Mouse (Mus musculus) CD8-positive naive resting alpha-beta T cell, adult 2 months (primary cell): ENCODE results near the gene Cfd.
"Not testable (repeated sequence)": the region's sequence is repeated elsewhere in the genome, so short reads cannot be mapped to it uniquely, and the experiment has no call there.

ENCODE experiments used
- DNase-seq, 2 experiments: peaks; one replicate each; pipeline ENCODE4 v3.0.0; 2022; ENCODE audit warnings: low read depth in 2 of 2, low spot score in 2 of 2

The Cfd gene

DNA sequence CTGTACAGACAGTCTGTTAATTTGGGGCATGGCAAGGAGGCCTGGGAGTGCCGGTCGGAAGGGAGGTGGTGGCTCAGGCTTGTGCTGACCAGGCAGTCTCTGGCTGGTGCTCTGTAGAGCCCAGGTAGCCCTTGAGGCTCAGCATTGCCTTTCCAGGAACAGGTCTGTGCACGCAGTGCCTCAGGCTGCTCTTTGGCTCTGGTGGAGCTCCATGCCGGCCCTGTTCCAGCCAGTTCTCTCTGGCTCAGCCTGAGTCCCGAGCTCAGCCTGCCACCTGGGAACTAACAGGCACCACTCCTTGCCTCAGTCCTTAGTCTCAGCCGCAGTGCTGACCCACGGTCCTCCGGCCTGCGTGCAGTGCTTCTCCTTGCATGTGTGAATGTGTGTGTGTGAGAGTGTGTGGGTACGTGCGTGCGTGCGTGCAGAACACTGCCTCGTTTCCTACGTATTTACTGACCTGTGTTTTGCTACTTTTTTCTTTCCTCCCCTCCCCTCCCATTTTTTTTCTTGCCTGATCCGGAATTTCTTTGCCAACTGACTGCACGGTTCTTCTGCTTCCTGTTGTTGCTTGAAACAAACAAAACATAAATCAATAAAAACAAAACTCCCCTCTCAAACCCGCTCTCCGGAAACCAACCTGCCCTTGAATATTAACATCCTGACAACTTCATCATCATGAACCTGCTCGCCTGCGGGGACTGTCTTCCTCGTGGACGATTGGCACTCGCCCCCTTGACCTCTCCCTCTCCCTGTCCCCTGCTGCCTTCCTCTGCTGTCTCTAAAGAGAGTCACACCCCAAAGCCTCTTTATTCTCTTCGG is 29.2 kb upstream of the Cfd start:
- DNase-seq = no peak

DNA sequence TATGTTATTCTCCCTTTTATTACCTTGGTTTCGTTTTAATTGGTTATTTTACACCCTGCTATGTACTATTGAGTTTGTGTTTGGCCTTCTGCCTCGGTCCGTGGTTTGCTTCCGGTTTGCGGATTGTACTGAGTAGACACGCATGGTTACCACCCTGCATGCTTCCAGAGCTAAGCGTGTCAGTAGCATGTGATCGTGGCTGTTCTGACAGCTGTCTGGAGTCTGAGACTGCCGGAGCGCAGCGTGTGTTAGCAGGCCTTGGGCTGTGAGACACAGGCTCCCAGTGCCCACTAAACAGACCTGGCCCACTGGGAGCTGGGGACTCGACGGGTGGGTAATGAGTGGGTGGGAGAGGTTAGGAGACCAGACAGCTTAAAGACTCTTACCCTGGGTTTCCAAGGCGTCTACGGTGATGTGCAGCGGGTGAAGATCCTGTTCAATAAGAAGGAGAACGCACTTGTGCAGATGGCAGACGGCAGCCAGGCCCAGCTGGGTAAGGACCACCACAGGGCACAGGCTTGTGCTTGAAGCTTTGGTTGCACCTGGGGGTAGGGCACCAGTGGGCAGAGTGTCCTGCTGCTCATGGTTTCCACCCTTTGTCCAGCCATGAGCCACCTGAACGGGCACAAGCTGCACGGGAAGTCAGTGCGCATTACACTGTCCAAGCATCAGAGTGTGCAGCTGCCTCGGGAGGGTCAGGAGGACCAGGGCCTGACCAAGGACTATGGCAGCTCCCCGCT is 28.4 kb upstream of the Cfd start:
- no peak for DNase-seq

DNA sequence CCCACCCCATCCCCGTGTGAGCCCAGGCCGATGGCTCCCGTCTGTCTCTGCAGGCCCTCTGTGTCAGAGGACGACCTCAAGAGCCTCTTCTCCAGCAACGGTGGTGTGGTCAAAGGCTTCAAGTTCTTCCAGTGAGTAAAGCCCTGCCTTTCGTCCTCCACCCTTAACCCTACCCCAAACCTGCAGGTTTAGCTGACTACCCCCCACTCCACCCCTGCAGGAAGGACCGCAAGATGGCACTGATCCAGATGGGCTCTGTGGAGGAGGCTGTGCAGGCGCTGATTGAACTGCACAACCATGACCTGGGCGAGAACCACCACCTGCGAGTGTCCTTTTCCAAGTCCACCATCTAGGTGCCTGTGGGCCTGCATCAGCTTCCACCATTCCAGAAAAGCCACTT is 27.7 kb upstream of the Cfd start:
- no peak for DNase-seq

DNA sequence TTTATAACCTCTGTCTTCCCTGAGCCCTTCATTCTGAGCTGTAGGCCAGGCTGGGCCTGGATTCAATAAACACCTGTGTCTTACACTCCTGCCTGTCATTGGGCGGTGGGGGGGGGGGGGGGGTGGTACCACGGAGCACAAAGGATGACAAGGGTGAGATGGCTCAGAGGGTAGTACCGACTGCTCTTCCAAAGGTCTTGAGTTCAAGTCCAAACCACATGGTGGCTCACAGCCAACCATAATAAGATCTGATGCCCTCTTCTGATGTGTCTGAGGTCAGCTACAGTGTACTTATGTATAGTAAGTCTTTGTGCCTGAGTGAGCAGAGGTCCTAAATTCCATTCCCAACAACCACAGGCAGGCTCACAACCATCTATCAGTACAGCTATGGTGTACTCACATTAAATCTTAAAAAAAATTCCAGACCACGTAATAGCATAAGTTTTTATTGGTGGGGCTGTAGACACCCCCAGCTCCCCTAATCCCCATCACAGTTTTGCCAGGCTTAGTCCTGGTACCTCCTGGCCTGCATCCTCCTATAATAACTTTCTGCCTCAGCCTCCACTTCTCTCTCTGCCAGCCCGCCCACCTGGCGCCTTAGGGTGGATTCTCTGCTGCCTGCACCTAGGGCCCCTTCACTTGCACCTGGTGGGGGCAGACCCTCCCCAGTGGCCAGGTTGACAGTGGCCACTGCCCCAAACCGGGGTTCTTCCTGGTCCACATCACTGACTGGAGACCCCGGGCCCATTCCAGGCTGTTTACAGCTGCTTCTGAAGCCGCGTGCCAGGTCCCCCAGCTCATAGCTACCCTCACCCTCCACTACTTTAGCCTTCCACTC is 26.1 kb upstream of the Cfd start:
- DNase-seq = no peak

DNA sequence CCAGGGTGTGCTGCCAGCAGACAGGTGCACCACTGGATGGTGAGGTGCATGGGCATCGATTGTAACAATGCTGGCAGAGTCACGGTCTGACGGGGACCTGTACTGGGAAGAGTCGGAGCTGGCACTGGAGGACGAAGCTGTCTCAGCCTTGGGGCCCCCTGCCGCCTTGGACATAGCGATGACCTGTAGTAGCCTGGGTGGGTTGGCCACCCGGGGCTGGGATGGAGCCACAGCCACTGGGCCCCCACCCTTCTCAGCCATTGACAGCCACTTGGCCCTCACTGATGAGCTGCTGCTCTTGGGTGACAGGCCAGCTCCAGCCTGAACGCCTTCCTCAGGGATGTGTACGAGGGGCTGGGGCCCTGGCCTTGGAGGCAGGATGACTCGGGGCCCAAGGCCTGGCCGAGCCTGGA is 25.5 kb upstream of the Cfd start:
- DNase-seq = no peak

DNA sequence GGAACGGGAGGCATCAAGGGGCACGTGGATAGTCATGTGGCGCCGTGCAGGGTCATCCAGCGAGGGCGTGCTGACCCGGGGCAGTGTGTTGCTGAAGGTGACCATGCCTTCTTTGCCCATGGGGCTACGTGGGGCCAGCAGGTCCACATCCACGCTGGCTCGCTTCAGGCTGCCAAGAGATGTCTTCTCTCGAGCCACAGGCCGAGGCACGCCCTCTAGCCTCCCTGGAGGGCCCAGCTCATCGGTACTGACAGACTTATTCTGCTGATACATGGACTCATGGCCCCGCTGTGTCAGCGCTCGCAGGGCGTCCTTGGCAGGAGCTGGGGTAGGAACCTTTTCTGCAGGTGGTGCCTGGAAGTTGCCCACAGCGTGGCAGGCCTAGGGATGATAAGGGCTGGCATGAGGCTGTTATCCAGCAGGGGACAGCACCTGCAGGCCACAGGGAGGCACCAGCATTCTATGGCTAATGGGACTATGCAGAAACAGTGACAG is 24.8 kb upstream of the Cfd start:
- DNase-seq = no peak

DNA sequence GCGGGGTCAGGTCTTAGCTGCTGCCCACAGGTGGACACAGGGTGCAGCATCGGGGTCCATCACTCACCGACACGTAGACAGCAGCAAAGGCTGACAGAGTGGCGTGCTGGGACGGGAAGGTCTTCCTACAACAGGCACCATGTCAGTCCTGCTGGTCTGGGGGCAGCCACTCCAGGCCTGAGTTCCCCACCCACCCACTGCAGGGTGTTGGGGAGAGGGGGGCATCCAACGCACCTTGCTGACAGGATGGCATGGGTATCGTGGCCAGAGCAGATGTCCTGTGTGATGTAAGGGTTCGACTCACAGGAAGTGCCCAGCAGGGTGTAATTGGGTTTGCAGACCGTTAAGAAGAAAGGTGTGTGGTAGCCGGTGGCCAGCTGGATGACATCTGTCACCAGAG is 24.1 kb upstream of the Cfd start:
- no peak for DNase-seq

DNA sequence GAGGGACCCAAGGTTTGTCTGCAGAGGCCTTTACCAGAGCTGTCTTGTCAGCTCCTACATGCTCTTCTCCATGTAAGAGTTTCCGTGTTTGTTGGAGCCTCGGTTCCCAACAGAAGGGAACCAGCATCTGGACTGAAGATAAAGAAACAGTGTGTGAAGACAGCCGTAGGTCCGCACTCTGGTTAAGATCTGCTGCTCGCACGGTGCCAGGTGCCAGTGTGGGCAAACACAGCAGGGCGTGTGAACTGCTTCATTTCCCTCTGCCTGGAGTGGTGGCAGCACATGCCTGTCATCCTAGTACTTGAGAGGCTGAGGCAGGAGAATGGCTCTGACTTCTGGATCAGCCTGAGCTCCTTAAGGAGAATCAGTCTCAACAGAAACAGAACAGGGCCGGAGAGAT is 18.8 kb upstream of the Cfd start:
- no peak for DNase-seq

DNA sequence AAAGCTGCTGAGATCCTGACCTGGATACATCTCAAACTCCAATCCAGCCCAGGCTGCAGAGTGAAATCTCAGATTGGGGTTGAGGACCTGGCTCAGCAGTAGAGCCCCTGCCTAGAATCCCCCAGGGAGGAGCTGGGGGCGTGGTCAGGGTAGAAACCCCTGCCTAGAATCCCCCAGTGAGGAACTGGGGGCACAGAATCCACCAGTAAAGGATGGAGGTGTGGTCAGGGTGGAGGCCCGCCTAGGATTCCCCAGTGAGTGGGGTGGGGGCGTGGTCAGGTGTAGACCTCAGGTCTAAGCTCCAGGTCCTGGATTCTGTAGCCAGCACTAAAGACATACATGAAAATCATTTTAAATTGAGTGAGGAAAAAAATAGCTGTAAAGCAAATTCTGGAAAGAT is 17.8 kb upstream of the Cfd start:
- DNase-seq = no peak

DNA sequence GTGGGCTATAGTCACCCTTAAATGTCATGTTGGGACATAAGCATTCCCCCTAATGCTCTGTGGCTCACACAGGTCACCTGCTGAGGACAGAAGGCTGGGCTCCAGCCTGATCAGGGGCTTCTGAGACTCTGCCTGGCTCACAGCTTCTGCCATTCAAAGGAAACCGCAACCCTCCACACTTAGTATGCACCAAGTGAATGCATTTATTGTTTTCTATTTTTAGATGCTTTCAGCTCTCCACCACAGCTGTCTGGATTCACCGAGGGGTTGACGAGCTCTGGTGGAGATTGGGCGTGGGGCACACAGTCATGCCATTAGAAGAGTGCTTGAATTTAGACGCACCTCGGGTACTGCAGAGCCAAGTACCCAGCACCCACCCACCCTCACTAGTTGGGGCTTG is 17.3 kb upstream of the Cfd start:
- DNase-seq = no peak

DNA sequence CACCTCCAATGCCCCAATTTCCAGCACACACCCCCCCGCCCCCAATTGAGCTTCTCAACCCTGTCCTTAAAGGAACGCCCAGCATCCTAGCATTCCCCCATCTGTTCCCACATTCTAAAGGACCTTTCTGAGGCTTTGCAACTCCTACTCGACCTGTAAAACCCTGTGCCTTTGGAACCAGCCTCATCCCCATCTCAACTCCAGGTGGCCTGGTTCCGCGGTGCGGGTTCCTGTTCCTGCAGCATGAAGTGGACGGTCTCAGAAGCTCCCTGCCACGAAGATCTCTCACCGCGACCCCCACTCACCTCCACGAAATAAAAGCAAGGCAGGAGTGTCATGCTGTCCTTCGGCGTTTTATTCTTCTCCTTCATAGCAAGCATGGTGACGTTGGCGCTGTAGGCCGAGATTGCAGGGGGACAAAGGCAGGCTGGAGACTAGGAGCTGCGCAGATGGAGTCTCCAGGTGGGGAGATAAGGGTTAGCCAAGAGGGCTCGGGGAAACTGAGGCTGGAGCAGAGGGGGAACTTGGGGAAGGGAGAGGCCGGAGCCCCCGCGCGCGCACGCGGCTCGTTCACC is 16.9 kb upstream of the Cfd start:
- DNase-seq = no peak

DNA sequence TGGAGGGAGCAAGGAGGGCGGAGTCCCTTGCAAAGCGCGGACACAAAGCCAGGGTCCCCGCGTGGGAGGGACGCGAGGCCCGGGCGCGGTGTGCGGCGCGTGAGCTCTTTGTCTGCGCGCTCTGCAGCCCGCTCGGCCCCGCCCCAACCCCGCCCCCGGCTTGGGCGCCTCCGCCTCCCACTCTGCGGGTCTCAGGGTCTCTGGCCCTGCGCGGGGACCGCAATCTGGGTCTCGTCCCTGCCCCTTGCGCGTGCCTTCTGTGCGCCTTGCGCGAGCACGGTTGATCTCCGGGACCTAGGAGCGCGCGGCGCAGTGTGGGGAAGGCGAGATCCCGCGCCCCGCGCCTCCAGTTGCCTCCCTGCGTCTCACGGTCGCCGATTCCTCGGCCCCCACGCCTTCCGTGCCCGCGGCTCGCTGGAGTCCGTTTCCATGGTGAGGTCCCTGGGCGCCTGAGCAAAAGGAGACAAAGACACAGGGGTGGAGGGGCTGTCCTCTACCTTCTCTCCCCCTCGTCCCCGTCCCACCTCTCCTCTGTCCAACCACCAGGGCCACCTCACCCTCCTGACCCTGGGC is 16.3 kb upstream of the Cfd start, which contains the start of the genes Prtn3 and Plppr3:
Gene Prtn3, plus strand, starts transcription at position 187 of the 573 bp plus-strand sequence.
Gene Plppr3, minus strand, starts transcription at position 345 of the 573 bp plus-strand sequence.
- no peak for DNase-seq

DNA sequence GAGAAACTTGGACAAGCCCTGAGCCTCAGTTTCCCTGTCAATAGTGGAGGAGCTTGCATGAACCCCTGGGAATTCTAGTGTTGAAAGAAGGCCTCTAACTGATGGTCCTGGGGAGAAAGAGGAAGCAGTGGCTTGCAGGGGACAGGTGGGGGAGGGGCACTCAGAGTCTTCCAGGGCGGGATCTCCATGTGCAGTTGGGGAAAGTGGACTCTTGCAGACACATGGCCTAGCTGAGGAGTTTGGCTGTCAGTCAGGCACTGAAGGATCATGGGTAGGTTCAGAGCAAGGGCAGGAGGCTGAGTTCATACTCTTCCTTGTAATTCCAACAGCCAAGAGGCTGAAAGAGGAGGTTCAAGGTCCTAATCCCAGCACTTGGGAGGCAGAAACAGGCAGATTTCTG is 13.5 kb upstream of the Cfd start:
- no peak for DNase-seq

DNA sequence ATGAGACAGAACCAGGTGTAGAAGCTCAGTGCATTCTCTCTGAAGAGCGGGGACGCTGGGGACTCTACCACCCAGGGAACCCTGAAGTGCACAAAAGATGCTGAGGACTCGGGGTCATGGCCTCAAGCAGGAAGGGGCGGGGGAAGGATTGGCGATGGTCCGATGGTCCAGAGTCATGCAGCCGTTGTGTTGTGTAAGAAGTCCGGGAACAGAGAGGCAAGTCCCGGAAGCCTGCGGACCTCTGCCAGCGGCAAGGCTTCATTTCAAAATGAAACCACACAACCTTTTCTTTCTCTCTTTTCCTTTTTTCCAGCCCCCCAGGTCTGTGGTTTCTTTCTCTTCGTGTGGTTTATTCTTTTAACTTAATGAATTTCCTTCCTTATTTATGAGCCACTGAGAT is 12.9 kb upstream of the Cfd start:
- no peak for DNase-seq

DNA sequence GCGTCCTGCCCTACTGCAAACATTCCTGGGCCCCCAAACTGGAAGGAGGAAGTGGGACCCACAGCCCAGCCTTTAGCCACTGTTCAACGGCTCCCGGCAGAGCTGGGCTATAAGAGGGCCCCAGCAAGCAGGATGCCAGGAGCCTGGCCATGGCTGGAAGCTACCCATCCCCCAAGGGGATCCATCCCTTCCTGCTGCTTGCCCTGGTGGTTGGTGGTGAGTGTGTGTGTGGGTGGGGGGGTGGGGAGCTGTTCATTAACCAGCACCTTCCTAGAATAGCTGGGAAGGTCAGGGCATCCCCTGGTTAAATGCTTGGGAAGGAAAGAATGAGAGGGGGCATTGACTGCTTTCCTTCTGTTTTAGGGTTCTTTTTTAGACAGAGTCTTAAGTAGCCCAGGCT is 11.1 kb upstream of the Cfd start:
- no peak for DNase-seq

DNA sequence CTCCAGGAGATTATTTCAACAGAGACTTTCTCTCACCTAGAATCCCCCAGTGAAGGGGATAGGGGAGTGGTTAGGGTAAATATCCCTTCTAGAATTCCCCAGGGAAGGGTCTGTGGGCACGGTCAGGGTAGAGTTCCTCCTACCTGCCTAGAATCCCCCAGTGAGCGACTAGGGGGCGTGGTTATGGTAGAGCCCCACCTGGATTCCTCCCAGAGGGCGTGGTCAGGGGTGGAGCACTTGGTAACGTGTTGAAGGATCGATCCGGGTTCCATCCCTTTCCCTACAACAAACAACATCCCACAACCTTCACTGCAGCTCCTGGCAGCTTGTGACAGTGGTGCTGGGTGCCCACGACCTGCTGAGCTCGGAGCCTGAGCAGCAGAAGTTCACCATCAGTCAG is 9.9 kb upstream of the Cfd start:
- no peak for DNase-seq

DNA sequence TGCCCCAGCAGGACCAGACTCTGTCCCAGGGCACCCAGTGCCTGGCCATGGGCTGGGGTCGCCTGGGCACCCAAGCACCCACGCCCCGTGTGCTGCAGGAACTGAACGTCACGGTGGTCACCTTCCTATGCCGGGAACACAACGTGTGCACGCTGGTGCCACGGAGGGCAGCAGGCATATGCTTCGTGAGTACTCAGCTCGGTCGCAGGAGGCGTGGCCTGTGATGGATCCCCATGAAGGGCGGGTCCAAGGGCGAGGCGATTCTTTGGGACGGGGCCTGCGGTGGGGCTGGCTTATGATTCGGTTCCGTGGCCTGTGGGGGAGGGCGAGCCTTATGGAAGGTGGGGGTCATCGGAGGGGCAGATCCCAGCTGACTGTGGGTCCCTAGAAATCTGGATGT is 8.7 kb upstream of the Cfd start:
- DNase-seq = no peak

DNA sequence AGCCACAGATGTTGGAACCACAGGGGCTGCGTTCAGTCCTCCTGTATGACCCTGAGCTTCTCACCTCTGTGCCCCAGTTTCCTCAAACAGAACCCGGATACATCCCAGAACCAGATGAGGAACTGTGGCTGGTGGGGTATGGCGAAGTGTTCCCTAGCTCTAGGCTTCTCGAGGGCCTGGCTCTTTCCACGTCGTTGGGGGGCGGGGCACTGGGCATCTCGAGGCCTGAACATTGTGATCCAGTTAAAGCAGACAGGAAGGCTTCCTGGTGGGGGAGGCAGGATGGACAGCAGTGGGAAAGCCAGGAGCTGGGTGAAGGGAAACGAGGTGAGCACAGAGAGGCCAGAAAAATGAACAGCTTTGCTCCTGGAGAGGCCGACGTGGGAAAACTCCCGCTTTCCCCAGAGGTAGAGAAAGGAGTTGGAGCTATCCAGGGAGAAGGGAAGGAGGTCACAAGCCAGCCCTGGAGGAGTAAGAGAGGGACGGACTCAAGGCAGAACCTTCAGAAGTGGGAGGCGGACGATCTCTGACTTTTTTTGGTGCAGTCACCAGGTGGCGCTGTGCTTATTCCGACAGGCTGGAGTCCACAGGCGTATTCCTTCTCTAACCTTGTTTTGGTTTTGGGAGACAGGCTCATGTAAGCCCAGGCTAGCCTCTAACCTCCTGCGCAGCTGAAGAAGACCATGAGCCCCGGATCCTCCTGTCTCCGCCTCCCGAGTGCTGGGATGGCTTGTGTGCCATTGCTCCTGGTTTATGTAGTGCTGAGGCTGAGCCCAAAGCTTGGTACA is 7.2 kb upstream of the Cfd start:
- DNase-seq = peak; percentile 61 to 73

DNA sequence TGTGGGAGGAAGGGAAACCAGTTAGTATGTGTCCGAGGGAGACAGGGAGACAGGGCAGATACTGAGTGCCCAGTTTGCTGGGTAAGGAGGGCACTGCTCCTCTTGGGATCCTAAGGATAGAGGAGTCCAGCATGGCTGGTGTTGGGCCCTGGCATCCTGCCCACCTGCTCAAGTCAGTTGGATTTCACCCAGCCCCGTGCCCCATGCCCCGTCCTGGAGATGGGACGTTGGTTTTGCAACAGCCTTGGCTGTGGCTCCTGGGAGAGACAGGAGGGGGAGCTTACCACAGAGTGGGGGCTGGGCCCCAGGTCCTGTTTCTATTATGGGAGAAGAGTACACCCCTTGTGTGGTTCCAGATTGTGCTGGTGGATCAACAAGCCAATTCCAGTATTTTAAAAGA is 6.2 kb upstream of the Cfd start:
- DNase-seq = no peak

DNA sequence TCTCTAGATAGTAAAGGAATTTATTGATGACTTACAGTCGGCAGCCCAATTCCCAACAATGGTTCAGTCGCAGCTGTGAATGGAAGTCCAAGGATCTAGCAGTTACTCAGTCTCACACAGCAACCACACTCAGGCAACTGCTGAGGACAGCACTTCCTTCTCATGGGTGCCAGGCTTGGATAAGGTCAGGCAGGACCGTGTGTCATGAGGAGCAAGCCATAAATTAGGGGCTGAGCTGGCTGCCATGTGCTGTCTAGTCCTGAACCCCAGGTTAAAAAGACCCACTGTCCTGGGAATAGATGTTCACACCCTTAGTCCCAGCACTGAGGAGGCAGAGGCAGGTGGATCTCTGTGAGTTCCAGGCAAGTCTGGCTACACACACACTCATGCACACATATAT is 5.7 kb upstream of the Cfd start:
- DNase-seq = not testable (repeated sequence)
